Mouse (Mus musculus) hindbrain, embryonic 11.5 days (tissue): ENCODE data around the gene Ccdc142. TPM values are rescaled to one million over a fixed set of nuclear protein-coding genes. Genes with fewer than 3 reads are reported as not detected.

Source experiments
- ATAC-seq: fragments of 200-750 bp; cut with Nextera tagmentation; 2 replicates; pipeline ENCODE4 v1.8.0; 2017; ENCODE audit warnings: mild to moderate bottlenecking, moderate TSS enrichment, moderate library complexity; ENCODE audit not compliant: low FRiP score
- DNase-seq: peaks from one replicate; pipeline ENCODE4 v3.0.0-alpha.2; 2015; ENCODE audit warnings: low spot score
- H3K27ac ChIP-seq: fragments of 300-500 bp; sonication (generic); 2 replicates; pipeline ENCODE4 v1.5.1; 2014; ENCODE audit warnings: mild to moderate bottlenecking, low read depth, low read length
- H3K27me3 ChIP-seq: fragments of 300-500 bp; sonication (generic); 2 replicates; pipeline ENCODE4 v1.6.1; 2014; ENCODE audit warnings: mild to moderate bottlenecking, low read length, moderate library complexity, mixed read lengths; ENCODE audit not compliant: control insufficient read depth, insufficient read depth
- H3K36me3 ChIP-seq: fragments of 300-500 bp; sonication (generic); 2 replicates; pipeline ENCODE4 v1.6.1; 2014; ENCODE audit warnings: mild to moderate bottlenecking, low read length, moderate library complexity, mixed read lengths; ENCODE audit not compliant: control insufficient read depth, insufficient read depth
- H3K4me1 ChIP-seq: fragments of 300-500 bp; sonication (generic); replicated peaks from 2 replicates; pipeline ENCODE4 v1.6.1; 2014; ENCODE audit warnings: low read length, mixed read lengths; ENCODE audit not compliant: control insufficient read depth, insufficient read depth
- H3K4me2 ChIP-seq: fragments of 300-500 bp; sonication (generic); replicated peaks from 2 replicates; pipeline ENCODE4 v1.6.1; 2014; ENCODE audit warnings: mild to moderate bottlenecking, low read depth, low read length
- H3K4me3 ChIP-seq: fragments of 300-500 bp; sonication (generic); 2 replicates; pipeline ENCODE4 v1.5.1; 2014; ENCODE audit warnings: low read depth, low read length
- H3K9ac ChIP-seq: fragments of 300-500 bp; sonication (generic); 2 replicates; pipeline ENCODE4 v1.6.1; 2014; ENCODE audit warnings: low read depth, low read length
- H3K9me3 ChIP-seq: fragments of 300-500 bp; sonication (generic); 2 replicates; pipeline ENCODE4 v1.6.1; 2016; ENCODE audit warnings: low read length; ENCODE audit not compliant: control insufficient read depth
- WGBS: fragments of 180-500 bp; shearing (Covaris S2); extraction: QIAGEN DNeasy Blood & Tissue Kit; methylation state at CpG from one replicate; pipeline ENCODE4 v1.1.7; 2014; 5-methylcytosine and 5-hydroxymethylcytosine counted together
- polyA plus RNA-seq: library from polyadenylated mRNA; unstranded; fragments of >200 nt; fragmentation: Nextera tagmentation; extraction: Ambion mirVana; gene quantifications from 2 replicates; pipeline ENCODE4 v1.2.1, GENCODE M21; 2014

The Ccdc142 gene
- 0.91 and 1.0 TPM in 2 replicates for polyA plus RNA-seq

GRCm38 (mm10) chr6:83101316-83101687, at the start of gene Ccdc142, which contains the start of gene Gm42688:
Gene Ccdc142 (plus strand): TSS chr6:83101601.
Gene Gm42688 (plus strand): TSS chr6:83101617.
- Histone ChIP-seq H3K27ac (peak within 1 kb of the TSS; percentile 64), H3K4me3 (peak within 1 kb of the TSS; percentile 56), H3K36me3 (no peaks in the 10 kb centered on the region), H3K4me1 (peaks cover 8% of the 10 kb centered on the region; the same call in 1 of the 2 replicates), H3K9me3 (no peaks in the 10 kb centered on the region), H3K9ac (peak within 1 kb of the TSS; percentile 76), H3K27me3 (no peaks in the 10 kb centered on the region), H3K4me2 (peak within 1 kb of the TSS; percentile 96)
- DNase-seq = peak; percentile 84
- ATAC-seq = peak; percentile 87
- WGBS = 1% methylated on average over 20 of the region's 25 CpGs

GRCm38 (mm10) chr6:83053136-83053960, 48.1 kb upstream of the Ccdc142 start:
- Histone ChIP-seq H3K27ac (peak overlapping the region; percentile 88), H3K36me3 (no peaks in the 10 kb centered on the region)
- peak; percentile 14; the same call in 1 of the 2 replicates for ATAC-seq

GRCm38 (mm10) chr6:83054074-83054851, 47.1 kb upstream of the Ccdc142 start, which contains the start of gene Aup1:
Gene Aup1 (plus strand): TSS chr6:83054521.
- Histone ChIP-seq H3K4me1 (peaks cover 14% of the 10 kb centered on the region; the same call in 1 of the 2 replicates), H3K4me3 (peak within 1 kb of the TSS; percentile 100), H3K9ac (peak within 1 kb of the TSS; percentile 91), H3K36me3 (no peaks in the 10 kb centered on the region), H3K4me2 (peak within 1 kb of the TSS; percentile 87), H3K27me3 (no peaks in the 10 kb centered on the region), H3K27ac (peak within 1 kb of the TSS; percentile 88), H3K9me3 (no peaks in the 10 kb centered on the region)
- WGBS = under 1% methylated on average over 63 of the region's 64 CpGs
- ATAC-seq (peak; percentile 96), DNase-seq (peak; percentile 99)

More at GRCm38 (mm10) chr6:83053136-83053960, 48.1 kb upstream of the Ccdc142 start:
- Histone ChIP-seq H3K4me1 (peaks cover 14% of the 10 kb centered on the region; the same call in 1 of the 2 replicates), H3K9me3 (no peaks in the 10 kb centered on the region), H3K9ac (peak overlapping the region; percentile 91), H3K27me3 (no peaks in the 10 kb centered on the region), H3K4me3 (peak overlapping the region; percentile 100), H3K4me2 (peak overlapping the region; percentile 87)
- peak; percentile 59 for DNase-seq
- WGBS = 2% methylated on average over 26 of the region's 26 CpGs

- DNase-seq = no peak
- no peaks in the 10 kb centered on the region for H3K36me3 ChIP-seq
- no peak; the same call in 1 of the 2 replicates for ATAC-seq
Observed at GRCm38 (mm10) chr6:83054871-83055431, 46.5 kb upstream of the Ccdc142 start, which contains the start of gene Htra2. Gene Htra2 (minus strand): TSS chr6:83055273.

GRCm38 (mm10) chr6:83057790-83058189, 43.6 kb upstream of the Ccdc142 start, which contains the start of gene Dqx1:
Gene Dqx1 (plus strand): TSS chr6:83057844.
- WGBS = 59% methylated on average over 3 of the region's 3 CpGs
- Histone ChIP-seq H3K36me3 (no peaks in the 10 kb centered on the region), H3K9ac (no peak within 1 kb of the TSS), H3K27ac (no peak within 1 kb of the TSS), H3K27me3 (peaks cover 10% of the 10 kb centered on the region), H3K9me3 (no peaks in the 10 kb centered on the region), H3K4me1 (peaks cover 11% of the 10 kb centered on the region; the same call in 1 of the 2 replicates), H3K4me2 (no peak within 1 kb of the TSS), H3K4me3 (no peak within 1 kb of the TSS)
- no peak for ATAC-seq
- no peak for DNase-seq

More at GRCm38 (mm10) chr6:83054871-83055431, 46.5 kb upstream of the Ccdc142 start, which contains the start of gene Htra2:
- WGBS = under 1% methylated on average over 50 of the region's 50 CpGs
- Histone ChIP-seq H3K9ac (peak within 1 kb of the TSS; percentile 91), H3K9me3 (no peaks in the 10 kb centered on the region), H3K4me2 (peak within 1 kb of the TSS; percentile 87), H3K4me3 (peak within 1 kb of the TSS; percentile 100), H3K4me1 (peaks cover 14% of the 10 kb centered on the region; the same call in 1 of the 2 replicates), H3K27me3 (no peaks in the 10 kb centered on the region), H3K27ac (peak within 1 kb of the TSS; percentile 88)

GRCm38 (mm10) chr6:83058725-83059124, 42.7 kb upstream of the Ccdc142 start:
- H3K9ac ChIP-seq = no peak overlapping the region
- H3K4me3 ChIP-seq = no peak overlapping the region
- H3K27ac ChIP-seq = no peak overlapping the region
- peaks cover 19% of the 10 kb centered on the region for H3K27me3 ChIP-seq
- ATAC-seq (no peak), DNase-seq (no peak)
- no peak overlapping the region for H3K4me2 ChIP-seq
- 0 out of 2 replicates have a peak, but pooled peaks cover 7% of the 10 kb centered on the region for H3K4me1 ChIP-seq
- 77% methylated on average over 2 of the region's 2 CpGs for WGBS
- H3K9me3 ChIP-seq = no peaks in the 10 kb centered on the region
- no peaks in the 10 kb centered on the region for H3K36me3 ChIP-seq

GRCm38 (mm10) chr6:83065995-83066394, 35.4 kb upstream of the Ccdc142 start:
- peaks cover 89% of the 10 kb centered on the region for H3K27me3 ChIP-seq
- H3K36me3 ChIP-seq = no peaks in the 10 kb centered on the region
- no peak overlapping the region for H3K4me2 ChIP-seq
- H3K9me3 ChIP-seq = no peaks in the 10 kb centered on the region
- H3K4me1 ChIP-seq = peaks cover 7% of the 10 kb centered on the region
- 44% methylated on average over 8 of the region's 8 CpGs for WGBS
- DNase-seq (no peak), ATAC-seq (no peak)
- H3K27ac ChIP-seq = no peak overlapping the region
- no peak overlapping the region for H3K9ac ChIP-seq
- no peak overlapping the region for H3K4me3 ChIP-seq

GRCm38 (mm10) chr6:83066441-83066840, 35.0 kb upstream of the Ccdc142 start:
- Histone ChIP-seq H3K9ac (no peak overlapping the region), H3K4me1 (peaks cover 10% of the 10 kb centered on the region), H3K36me3 (no peaks in the 10 kb centered on the region), H3K27me3 (peaks cover 93% of the 10 kb centered on the region), H3K27ac (no peak overlapping the region), H3K4me2 (no peak overlapping the region), H3K4me3 (no peak overlapping the region), H3K9me3 (no peaks in the 10 kb centered on the region)
- DNase-seq (no peak), ATAC-seq (no peak)
- 30% methylated on average over 6 of the region's 6 CpGs for WGBS
